Mouse (Mus musculus) gastrocnemius, postnatal 36 days (tissue): Measurements from ENCODE around the gene Gm45140. TPM values are rescaled to one million over a fixed set of nuclear protein-coding genes. Genes with fewer than 3 reads are reported as not detected.
A peak's percentile ranks its signal among the peaks of the same experiment; 100 is the strongest.

Experiments
- DNase-seq, 2 experiments: peaks; one replicate each; pipeline ENCODE4 v3.0.0; 2022
- intact Hi-C: fragments of 180-260 bp; cut with DNase I; formaldehyde crosslinking; loops from one replicate; pipeline ENCODE4 v1.15.1; 2025
- total RNA-seq, 2 experiments: library from RNA; stranded (reverse); gene quantifications; 2 replicates each; pipeline ENCODE4 v1.2.3; 2021

Gene Gm45140
- total RNA-seq, 2 experiments from 2014 or later = 2.0 TPM; not detected in 1

GRCm38 (mm10) chr6:87748078-87748477 lies 87.5 kb downstream of the Gm45140 start:
- intact Hi-C loops = no loop called here
- no peak for DNase-seq

- DNase-seq = peak; percentile 60 to 66
- intact Hi-C loops = no loop called here
Observed at GRCm38 (mm10) chr6:87746849-87747248, 88.7 kb downstream of the Gm45140 start.

- intact Hi-C loops = no loop called here
- no peak for DNase-seq
Observed at GRCm38 (mm10) chr6:87746059-87746458, 89.5 kb downstream of the Gm45140 start.

GRCm38 (mm10) chr6:87745301-87745700 lies 90.3 kb downstream of the Gm45140 start:
- DNase-seq = no peak
- intact Hi-C loops = no loop called here

- intact Hi-C loops = no loop called here
- no peak for DNase-seq
Observed at GRCm38 (mm10) chr6:87744632-87745031, 91.0 kb downstream of the Gm45140 start.

- DNase-seq = peak in 1 of 2 experiments; percentile 44
- intact Hi-C loops = no loop called here
Observed at GRCm38 (mm10) chr6:87743281-87743680, 92.3 kb downstream of the Gm45140 start.

GRCm38 (mm10) chr6:87742804-87743203 lies 92.8 kb downstream of the Gm45140 start:
- intact Hi-C loops = no loop called here
- no peak for DNase-seq

- intact Hi-C loops = no loop called here
- DNase-seq = no peak
Observed at GRCm38 (mm10) chr6:87741978-87742377, 93.6 kb downstream of the Gm45140 start.

- DNase-seq = no peak
- intact Hi-C loops = no loop called here
Observed at GRCm38 (mm10) chr6:87740496-87740895, 95.1 kb downstream of the Gm45140 start.

GRCm38 (mm10) chr6:87739898-87740297 lies 95.7 kb downstream of the Gm45140 start:
- intact Hi-C loops = no loop called here

More at GRCm38 (mm10) chr6:87739898-87740297, 95.7 kb downstream of the Gm45140 start:
- DNase-seq = no peak

Other genes starting within 250 kb of the Gm45140 start
- gene Prokr1, start 245.1 kb downstream of the Gm45140 start, total RNA-seq = 1 to 10 TPM; 1.9 to 3.1 TPM
- gene Aplf, start 163.6 kb downstream of the Gm45140 start, total RNA-seq = 1 to 10 TPM; 2.8 to 3.4 TPM
- under 1 TPM; 0.81 to 0.84 TPM for gene Efcc1, start 104.9 kb downstream of the Gm45140 start, total RNA-seq
- not detected for gene Gp9, start 57.7 kb downstream of the Gm45140 start, total RNA-seq
- gene Rab43, start 23.6 kb downstream of the Gm45140 start, total RNA-seq = 1 to 10 TPM; 5.1 to 5.2 TPM
- 10 to 100 TPM; 13.9 to 19.1 TPM for gene Isy1, start 3.0 kb upstream of the Gm45140 start, total RNA-seq
- gene Cnbp, start 15.3 kb upstream of the Gm45140 start, total RNA-seq = 100 to 1,000 TPM; 448 to 458 TPM
- gene Copg1, start 52.0 kb upstream of the Gm45140 start, total RNA-seq = 10 to 100 TPM; 28.6 to 28.7 TPM
- 1 to 10 TPM; 5.8 to 6.9 TPM for gene Hmces, start 78.1 kb upstream of the Gm45140 start, total RNA-seq
- gene H1fx, start 145.8 kb upstream of the Gm45140 start, total RNA-seq = 1 to 10 TPM; 1.4 to 2.2 TPM
- 100 to 1,000 TPM; 301 to 338 TPM for gene Rab7, start 209.5 kb upstream of the Gm45140 start, total RNA-seq
- gene Rpn1, start 248.7 kb upstream of the Gm45140 start, total RNA-seq = 10 to 100 TPM; 65.2 to 80.5 TPM